Mouse (Mus musculus): ENCODE data around the gene Tmco2. TPM values are rescaled to one million over a fixed set of nuclear protein-coding genes. Genes with fewer than 3 reads are reported as not detected.

The Tmco2 gene
- polyA plus RNA-seq (2017; shearing (Covaris generic)) = not detected

DNA sequence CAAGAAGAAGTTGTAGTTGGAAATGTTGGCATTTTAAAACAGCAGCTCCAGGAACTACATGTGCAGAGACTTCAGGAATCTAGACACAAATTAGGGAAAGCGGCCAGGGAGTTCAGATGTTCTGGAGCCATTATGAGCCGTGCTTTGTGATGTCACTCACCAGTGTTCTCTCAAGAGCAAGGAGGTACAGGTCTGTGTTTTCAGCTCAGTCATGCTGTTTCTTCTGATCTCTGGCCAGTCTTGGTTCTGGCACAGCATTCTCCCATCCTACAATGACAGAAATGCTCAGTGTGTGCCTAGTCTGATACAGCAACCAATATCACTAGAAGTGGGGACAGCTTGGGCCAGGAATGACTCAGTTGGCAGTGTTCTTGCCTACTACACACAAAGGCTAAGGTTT is at the start of gene Tmco2:
Gene Tmco2, minus strand, starts transcription at position 101 of the 400 bp plus-strand sequence.

DNA sequence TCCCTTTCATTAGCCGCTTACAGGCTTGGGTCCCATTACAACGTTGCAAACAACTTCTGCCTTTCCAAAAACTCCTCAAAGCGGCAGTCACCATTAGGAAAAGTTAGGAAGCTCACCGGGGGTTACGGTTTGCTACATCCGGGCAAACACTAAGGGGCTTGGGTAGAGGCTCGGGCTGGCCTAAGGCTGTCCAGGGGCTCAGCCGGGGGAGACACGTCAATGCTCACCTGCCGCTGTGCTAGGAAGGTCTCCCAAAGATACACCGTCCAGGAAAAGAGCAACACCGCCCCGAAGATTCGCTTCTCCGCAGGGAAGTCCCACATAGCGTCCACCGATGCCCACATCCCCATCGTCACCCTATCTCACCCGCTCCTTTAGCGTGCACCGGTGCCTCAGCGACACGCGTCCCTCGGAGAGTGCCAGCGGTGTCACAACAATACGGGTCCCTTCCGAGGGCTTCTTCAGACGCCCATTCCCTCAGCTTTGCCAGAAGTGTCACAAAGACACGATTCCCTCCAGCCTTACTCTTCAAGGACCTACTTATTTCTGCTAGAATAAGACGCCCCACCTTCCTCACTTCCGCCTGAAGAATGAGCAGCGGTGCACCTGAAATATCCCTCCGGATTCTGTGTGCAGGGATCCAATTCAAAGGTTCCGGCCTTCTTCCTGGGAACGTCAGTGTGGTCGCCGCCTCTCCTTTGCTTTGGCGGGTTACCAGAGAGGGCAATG is 11.2 kb downstream of the Tmco2 start, which contains the start of gene Zmpste24:
Gene Zmpste24, minus strand, starts transcription at position 592 of the 729 bp plus-strand sequence.

Other genes with a start within 250 kb of the Tmco2 start
- gene Exo5, start 184.2 kb downstream of the Tmco2 start, polyA plus RNA-seq (2017; shearing (Covaris generic)) = 9.6 TPM
- 5.6 TPM for gene Zfp69, start 157.5 kb downstream of the Tmco2 start, polyA plus RNA-seq (2017; shearing (Covaris generic))
- 80.3 TPM for gene Smap2, start 92.0 kb downstream of the Tmco2 start, polyA plus RNA-seq (2017; shearing (Covaris generic))
- 0.34 TPM for gene Col9a2, start 69.8 kb downstream of the Tmco2 start, polyA plus RNA-seq (2017; shearing (Covaris generic))
- 41.5 TPM for gene Zmpste24, start 11.0 kb downstream of the Tmco2 start, polyA plus RNA-seq (2017; shearing (Covaris generic))
- gene Rlf, start 105.9 kb upstream of the Tmco2 start, polyA plus RNA-seq (2017; shearing (Covaris generic)) = 80.9 TPM
- not detected for gene Gm12888, start 215.7 kb upstream of the Tmco2 start, polyA plus RNA-seq (2017; shearing (Covaris generic))

Data from effector memory CD4-positive, alpha-beta T cell, adult 7 months (primary cell).